Mouse (Mus musculus) ES-E14 (cell line): ENCODE measurements around the gene Kcng4.

Experiments used
- HCFC1 ChIP-seq: IDR thresholded peaks from 2 replicates; pipeline ENCODE4 v1.6.1; 2012; ENCODE audit warnings: low read length, inconsistent platforms, borderline replicate concordance; ENCODE audit not compliant: insufficient read depth
- ZNF384 ChIP-seq: IDR thresholded peaks from 2 replicates; pipeline ENCODE4 v1.6.1; 2012; ENCODE audit warnings: low read depth, low read length, inconsistent platforms

DNA sequence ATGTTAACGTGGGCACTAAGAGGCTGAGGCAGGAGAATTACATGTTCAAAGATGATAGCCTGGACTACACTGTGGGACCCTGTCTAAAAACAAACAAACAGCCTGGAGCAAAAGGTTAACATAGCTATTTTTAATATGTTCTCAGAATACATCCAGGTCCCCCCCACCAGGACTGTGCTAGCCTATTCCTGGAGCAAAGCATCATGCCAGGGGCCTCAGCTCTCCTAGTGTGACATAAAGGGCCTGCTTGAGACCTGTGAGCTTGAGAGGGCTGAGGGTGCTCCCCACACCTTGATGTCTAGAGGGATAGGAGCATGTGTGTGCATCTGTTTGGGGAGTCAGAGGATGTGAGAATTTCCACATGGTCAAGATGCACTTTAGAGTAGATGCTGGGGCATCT lies 11.7 kb downstream of the Kcng4 start:
- no peak for TF ChIP-seq ZNF384
- no peak for TF ChIP-seq HCFC1
